Mouse (Mus musculus): ENCODE measurements around the gene Gnb3.

DNA sequence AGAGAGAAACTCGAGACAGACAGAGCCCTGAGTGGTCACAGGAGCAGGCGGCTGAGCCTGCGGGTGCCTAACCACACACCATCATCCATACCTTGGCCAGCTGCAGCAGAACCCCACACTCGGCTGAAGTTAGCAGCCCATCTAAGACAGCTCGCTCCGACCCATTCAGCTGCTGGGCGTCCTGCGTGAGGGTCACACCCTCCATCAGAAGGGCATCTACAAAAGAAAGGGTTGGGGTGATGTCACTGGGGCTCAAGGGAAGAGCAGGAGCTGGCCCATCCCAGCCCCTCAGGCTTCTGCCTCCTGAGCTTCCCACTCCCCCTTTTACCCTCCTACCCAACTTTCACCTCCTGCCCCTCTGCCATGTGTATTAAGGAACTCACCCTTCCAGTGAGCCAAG lies 10.5 kb upstream of the Gnb3 start:
- TF ChIP-seq CTCF (IDR thresholded peaks at IDR 0.05; ENCODE audit: control insufficient read depth, insufficient read depth, low read length): no peak
- TF ChIP-seq POLR2A (IDR thresholded peaks at IDR 0.05; ENCODE audit: borderline replicate concordance, control insufficient read depth, low read depth, low read length): no peak

Measured in bone marrow, adult 2 months (tissue).